Mouse (Mus musculus) B cell, adult 2 months (primary cell): ENCODE measurements at regions not wholly inside any gene's neighbourhood (a gene's known extent, or its start where the extent isn't known, plus 50 kb on each side); places are given as distances from the start of the nearest gene placed in this dataset.

Experiments used
- DNase-seq, 2 experiments: peaks; one replicate each; pipeline ENCODE4 v3.0.0; 2022

- DNase-seq: no peak
Measured at GRCm38 (mm10) chr1:193443964-193444676, 74.0 kb upstream of the Camk1g start.

- peak; percentile 10 to 20 for DNase-seq
Measured at GRCm38 (mm10) chr1:193440512-193440911, 70.4 kb upstream of the Camk1g start.

GRCm38 (mm10) chr1:193434281-193434680 lies 64.2 kb upstream of the Camk1g start:
- no peak for DNase-seq

DNA sequence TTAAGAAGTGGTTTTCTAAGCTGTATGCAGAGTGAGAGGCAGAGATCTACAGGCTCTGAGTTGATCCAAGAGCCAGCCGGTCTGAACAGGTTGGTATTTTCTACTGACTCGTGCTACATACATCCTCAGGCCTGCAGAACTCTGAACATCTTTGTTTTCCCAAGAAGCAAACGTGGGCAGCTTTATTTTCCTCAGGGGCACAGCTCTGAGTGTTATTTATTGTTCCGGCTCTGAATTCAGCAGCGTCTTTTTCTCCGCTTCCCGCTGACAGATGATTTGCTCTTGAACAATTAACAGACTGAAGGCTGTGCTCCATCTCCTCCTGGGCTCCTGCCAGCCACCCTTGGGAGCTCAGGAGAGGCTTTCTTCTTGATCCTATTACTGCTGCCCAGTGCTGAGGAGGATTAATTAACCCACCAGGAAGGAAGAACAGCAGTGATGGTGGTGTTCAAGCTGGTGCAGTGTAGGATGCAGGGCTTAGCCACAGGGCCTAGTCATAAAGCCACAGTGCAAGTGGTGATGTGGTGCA lies 63.5 kb upstream of the Camk1g start:
- DNase-seq: no peak

- DNase-seq: no peak
Measured at GRCm38 (mm10) chr1:193430231-193430630, 60.1 kb upstream of the Camk1g start.

- DNase-seq: no peak
Measured at GRCm38 (mm10) chr1:193423653-193424075, 53.6 kb upstream of the Camk1g start.

DNA sequence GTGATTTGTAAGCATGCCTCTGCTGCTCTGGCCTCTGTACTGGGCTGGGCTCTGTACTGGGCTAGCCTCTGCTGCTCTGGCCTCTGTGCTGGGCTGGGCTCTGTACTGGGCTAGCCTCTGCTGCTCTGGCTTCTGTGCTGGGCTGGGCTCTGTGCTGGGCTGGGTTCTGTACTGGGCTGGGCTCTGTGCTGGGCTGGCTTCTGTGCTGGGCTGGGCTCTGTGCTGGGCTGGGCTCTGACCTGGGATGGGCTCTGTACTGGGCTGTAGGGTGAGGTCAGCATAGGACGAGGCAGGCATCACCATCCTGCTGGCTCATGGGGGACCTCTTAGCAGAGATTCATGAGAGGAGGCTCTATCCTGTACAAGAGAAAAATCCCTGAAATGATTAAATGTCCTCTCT lies 52.8 kb upstream of the Camk1g start:
- DNase-seq: no peak

DNA sequence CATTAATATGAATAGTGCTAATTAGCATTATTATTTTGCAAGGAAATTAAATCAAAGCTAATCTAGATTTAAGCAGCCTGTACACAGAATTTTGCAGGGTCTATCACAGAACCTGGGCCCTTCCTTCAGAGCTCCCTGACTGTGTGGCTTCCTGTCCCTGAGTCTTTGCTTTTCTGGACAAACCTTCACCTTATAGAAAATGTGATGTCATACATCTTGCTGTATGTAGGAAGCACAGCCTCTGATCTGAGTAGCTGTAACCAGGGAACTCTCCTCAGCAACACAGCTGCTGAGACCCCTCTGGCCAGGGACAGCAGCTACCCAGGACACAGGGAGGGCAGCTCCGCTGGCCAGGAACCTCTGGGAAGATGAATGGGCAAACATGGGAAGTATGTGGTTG lies 51.7 kb upstream of the Camk1g start:
- DNase-seq: no peak

GRCm38 (mm10) chr1:193421414-193421813 lies 51.3 kb upstream of the Camk1g start:
- DNase-seq: no peak
